Mouse (Mus musculus) heart, postnatal 0 days (tissue): ENCODE results near the gene Lgals3bp.

Source experiments
- CTCF ChIP-seq: IDR thresholded peaks from 2 replicates; pipeline ENCODE4 v1.5.1; 2016; ENCODE audit warnings: antibody characterized with exemption, control low read depth, low read depth
- EP300 ChIP-seq: IDR thresholded peaks from 2 replicates; pipeline ENCODE4 v1.6.1; 2016; ENCODE audit warnings: antibody characterized with exemption, low read depth

GRCm38 (mm10) chr11:118424621-118425335 lies 22.9 kb upstream of the Lgals3bp start:
- TF ChIP-seq CTCF (no peak), EP300 (no peak)
